Mouse (Mus musculus): ENCODE results near the gene Zmynd19.
A peak's percentile ranks its signal among the peaks of the same experiment; 100 is the strongest.

Zmynd19 gene

GRCm38 (mm10) chr2:24949421-24950188 lies at the start of gene Zmynd19:
TSS of gene Zmynd19 (plus strand) at chr2:24949792.
- DNase-seq = peak; percentile 99

DNA sequence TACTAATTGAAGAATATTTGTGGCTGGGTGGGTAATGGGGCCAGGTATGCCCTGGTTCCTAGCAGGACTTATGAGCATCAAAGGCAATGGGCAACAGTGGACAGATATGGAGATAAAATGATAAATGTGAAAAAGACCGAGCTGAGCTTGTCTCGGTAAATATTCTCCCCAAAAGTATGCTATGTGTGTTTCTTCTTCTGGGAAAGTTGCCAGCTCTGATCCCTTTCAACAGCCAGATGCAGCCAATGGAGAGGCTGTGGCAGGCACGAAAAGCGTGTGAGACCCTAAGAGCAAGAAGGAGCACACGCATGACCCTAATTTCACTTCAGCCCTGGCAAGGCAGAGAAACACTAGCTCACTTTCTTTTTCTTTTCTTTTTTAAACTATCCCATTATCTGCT lies 48.5 kb upstream of the Zmynd19 start:
- no peak for DNase-seq

DNA sequence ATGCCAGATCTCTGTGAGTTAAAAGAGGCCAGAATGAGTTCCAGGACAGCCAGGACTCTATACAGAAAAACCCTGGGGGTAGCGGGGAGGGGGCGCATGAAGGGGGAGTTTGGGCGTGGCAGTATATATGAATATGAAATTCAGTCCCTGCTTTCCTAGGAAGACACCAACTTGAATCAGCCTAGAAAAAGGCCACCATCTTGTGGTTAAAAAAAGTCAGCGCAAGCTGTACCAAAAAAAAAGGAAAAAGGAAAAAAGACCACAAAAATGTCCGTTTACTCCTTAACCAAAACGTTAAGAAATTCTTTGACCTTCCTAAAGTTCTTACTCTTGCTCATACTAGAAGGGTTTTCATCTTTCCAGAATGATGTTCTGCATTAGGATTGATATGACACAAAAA lies 46.6 kb upstream of the Zmynd19 start:
- no peak for DNase-seq

DNA sequence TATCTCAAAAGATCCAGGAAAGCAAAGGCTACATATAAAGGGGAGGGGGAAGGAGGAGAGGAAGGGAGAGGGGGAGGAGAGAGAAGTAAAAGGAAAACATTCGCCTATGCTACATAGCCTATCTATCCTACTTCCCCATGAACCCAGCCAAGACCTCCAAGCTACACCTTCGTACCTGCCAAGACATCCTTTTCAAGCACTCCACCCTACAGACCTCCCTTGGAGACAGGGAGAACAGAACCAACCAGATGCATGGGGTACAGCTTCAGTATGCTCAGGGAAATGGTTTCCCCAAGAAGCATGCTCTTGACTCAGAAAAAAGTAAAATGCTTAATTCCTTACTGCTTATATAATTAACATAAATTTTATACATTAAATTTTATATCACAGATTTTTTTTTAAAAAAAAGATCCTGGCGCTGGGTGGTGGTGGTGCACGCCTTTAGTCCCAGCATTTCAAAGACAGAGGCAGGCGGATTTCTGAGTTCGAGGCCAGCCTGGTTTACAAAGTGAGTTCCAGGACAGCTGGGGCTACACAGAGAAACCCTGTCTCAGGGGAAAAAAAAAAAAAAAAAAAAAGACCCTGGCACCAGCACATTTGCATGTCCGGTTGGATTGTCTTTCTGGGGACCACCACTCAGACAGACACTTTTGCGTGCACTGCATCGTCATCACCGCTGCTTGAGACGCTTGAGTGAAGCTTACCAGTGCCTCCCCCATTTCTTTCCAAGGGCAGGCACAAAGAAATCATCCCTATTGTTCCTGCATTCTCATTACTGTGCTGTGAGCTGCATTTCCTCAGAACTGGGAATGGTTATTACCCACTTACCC lies 44.6 kb upstream of the Zmynd19 start:
- peak; percentile 43 for DNase-seq

GRCm38 (mm10) chr2:24905653-24906155 lies 43.9 kb upstream of the Zmynd19 start:
- DNase-seq = no peak

GRCm38 (mm10) chr2:24910481-24910880 lies 39.1 kb upstream of the Zmynd19 start:
- no peak for DNase-seq

GRCm38 (mm10) chr2:24912189-24912588 lies 37.4 kb upstream of the Zmynd19 start:
- no peak for DNase-seq

DNA sequence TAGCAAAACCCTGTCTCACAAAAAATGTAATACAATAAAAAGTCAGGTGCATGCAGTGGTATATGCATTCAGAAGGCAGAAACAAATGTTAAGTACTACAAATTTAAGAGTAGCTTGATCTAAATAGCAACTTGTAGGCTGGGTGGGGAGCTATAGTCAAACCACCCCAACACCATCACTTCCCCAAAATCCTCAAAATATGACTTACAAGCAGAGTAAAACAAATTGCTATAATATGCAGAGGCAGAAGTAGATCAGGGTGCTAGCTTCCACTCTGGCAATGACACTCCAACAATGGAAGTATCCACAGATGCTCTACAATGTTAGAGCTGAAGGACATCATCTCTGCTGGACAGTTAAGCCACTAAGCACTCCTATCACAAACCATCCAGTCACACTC lies 37.0 kb upstream of the Zmynd19 start:
- DNase-seq = no peak

- no peak for DNase-seq
Observed at GRCm38 (mm10) chr2:24914762-24915161, 34.8 kb upstream of the Zmynd19 start.

GRCm38 (mm10) chr2:24918930-24919838 lies 30.4 kb upstream of the Zmynd19 start, which contains the start of gene Ehmt1:
TSS of gene Ehmt1 (minus strand) at chr2:24919614.
- DNase-seq = peak; percentile 98

DNA sequence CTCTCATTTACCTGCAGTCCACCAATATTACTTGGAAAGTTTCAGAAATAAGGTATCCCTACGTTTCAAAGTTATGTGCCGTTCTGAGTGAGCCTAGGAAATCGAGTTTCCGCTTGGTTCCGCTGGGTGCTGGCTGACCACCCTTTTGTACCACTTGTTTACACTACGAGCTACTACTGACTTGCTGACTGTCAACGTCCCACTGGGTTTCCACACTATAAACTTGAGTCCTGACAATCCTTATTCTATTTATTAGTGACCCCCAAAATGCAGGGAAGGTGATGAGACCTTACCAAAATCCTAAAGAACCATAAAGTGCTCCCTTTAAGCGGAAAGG lies 29.8 kb upstream of the Zmynd19 start:
- DNase-seq = no peak

DNA sequence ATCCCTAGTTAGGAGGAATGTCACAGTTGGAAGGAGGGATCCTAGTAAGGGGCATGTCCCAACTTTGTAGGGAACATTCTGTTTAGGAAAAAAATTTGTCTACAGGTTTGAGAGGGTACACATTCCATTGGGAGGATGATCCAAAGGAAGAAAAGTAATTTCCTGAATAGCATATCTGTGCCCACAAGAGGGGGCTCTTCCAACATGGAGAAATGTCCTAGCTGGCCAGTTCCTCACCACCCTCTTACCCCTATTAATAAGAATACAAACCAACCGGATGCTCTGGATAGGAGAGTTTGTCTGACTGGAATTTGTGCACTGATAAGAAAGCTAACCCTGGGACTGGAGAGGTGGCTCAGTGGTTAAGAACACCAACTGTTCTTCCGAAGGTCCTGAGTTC lies 26.0 kb upstream of the Zmynd19 start:
- DNase-seq = peak; percentile 29

- no peak for DNase-seq
Observed at GRCm38 (mm10) chr2:24925284-24925683, 24.3 kb upstream of the Zmynd19 start.

GRCm38 (mm10) chr2:24926345-24926964 lies 23.1 kb upstream of the Zmynd19 start:
- DNase-seq = no peak

- no peak for DNase-seq
Observed at GRCm38 (mm10) chr2:24926965-24927358, 22.6 kb upstream of the Zmynd19 start.

GRCm38 (mm10) chr2:24927810-24928479 lies 21.6 kb upstream of the Zmynd19 start:
- peak; percentile 14 for DNase-seq

DNA sequence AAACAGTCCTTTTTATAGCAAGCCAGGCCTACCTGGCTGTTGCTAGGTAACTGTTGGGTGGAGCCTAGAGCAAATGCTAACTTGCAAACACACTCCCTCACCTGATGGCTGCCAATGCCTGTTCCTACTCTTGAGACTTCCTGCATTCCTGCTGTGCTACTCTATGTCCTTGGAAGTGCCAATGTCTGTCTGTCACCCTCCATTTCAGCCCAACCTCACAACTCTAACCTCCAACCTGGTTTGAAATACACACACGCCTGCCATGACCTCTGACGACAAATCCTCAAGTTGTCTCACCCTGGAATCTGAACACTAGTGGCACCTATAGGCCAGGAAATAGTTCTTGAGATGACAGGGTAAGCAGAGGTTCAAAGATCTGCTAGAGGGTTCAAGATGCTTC lies 20.5 kb upstream of the Zmynd19 start:
- no peak for DNase-seq

DNA sequence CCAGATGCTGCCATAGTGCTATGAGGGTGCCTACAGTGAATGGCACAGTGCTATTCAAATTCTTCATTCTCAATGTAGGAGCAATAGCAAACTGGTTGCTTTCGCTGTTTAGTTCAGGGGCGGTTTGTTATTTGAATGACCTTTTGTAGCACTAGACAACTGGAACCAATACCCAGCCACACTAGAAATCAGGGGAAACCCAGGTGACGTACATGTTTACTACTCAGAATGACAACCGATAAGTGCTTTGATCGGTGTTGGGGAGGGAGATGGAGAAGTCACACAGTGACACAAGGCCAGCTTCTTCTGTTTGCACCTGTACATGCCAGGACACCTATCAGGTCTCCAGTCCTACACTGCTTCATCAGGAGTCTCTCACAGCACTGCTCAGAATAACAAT lies 20.0 kb upstream of the Zmynd19 start:
- DNase-seq = no peak

DNA sequence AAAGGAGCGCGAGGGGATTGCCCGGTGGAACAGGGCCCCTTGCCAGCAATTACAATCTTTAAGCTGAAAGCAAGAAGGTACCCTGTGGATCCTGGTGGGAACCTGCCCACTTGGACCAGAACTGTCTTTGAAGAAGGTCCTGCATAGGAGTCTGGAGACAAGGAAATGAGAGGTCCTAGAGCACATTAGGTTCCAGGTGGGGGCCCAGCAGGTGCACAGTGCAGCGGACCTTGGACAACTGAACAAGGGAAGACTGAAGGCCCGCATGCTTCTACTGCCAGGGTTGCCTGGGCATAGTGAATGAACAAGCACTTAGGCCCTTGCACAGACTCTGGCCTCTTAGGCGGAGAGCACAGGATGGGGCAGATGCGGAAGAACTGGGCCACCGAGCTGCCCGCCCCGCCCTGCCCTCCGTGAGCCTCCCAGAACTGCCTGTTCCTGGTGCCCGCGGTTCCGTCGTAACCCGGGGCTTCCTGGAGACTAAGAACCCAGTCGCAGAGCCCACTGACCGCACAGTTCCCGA lies 15.1 kb upstream of the Zmynd19 start:
- no peak for DNase-seq

GRCm38 (mm10) chr2:24935057-24935796 lies 14.4 kb upstream of the Zmynd19 start, which contains the start of gene Arrdc1:
TSS of gene Arrdc1 (minus strand) at chr2:24935252.
- DNase-seq = peak; percentile 96

- DNase-seq = no peak
Observed at GRCm38 (mm10) chr2:24942092-24942491, 7.5 kb upstream of the Zmynd19 start.
